Mouse (Mus musculus) lung, postnatal 4 days (tissue): ENCODE measurements around the gene Frs2.

Experiments used
- DNase-seq, 2 experiments: peaks; one replicate each; pipeline ENCODE4 v3.0.0; 2021

Gene Frs2

DNA sequence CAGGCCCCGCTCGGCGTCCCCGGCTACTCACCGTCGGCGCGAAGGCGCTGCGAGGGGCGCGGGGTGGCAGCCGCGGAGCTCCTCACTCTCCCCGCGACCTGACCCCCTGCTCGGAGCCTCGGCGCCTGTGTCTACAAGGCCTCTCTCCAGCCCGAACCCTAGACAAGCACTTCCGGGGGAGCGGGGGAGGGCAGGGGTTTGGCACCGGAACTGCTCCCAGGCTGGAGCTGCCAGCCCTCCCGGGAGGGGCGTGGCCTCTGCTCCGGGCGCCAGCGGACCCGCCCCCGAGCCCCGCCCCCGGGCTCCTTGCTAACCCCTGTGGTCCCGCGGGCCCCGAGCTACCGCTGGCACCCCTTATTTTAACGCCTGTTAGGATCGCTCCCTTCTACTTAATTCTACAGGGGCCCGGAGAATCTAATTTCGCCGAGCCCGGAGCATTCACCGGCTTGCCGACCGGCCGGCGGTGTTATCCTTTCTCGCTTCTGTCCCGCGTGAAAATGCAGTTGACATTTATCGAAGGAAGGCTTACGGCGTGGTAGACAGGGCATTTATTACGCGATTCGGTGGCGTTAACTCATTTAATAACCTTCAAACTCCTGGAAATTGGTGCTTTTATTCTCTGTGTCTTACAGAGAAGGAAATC lies at the start of gene Frs2:
Gene Frs2 (minus strand): TSS at position 174 of the 643 bp plus-strand sequence.
- DNase-seq = peak; percentile 97

DNA sequence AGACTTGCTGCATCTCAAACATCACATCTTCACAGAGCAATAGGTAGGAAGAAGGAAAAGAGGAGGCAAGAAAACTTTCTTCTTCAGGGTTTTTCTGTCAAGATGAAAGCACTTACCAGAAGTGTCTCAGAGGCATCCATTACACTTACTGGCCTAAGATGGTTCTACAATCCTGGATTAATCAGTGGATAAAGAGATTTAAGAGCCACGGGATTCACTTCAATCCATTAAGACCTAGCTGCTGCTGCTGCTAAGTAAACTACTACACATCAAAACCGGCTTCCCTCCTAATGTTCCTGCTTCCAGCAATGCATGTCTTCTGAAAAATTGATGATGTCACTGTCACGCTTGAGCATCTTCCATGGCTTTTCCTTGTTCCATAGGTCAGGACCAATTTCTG lies 48.4 kb upstream of the Frs2 start:
- DNase-seq = no peak

DNA sequence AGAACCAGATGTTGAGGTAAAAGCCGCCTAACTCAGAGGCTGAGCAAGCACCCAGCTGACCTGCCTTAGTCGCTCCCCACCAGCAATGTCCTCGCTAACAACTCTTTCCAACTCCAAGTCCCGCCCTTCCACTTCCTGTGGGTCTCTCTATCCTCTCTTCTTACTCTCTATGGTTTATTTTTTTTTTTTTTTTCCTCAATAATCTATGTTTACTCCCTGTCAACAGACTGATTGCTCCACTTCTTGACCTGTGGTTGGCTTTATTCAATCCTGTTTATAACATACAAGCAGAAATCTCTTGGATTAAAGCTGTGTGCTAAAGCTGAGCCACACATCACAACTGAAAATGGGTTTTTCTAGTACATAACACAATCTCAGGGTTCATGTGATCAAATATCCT lies 47.4 kb upstream of the Frs2 start:
- DNase-seq = no peak

DNA sequence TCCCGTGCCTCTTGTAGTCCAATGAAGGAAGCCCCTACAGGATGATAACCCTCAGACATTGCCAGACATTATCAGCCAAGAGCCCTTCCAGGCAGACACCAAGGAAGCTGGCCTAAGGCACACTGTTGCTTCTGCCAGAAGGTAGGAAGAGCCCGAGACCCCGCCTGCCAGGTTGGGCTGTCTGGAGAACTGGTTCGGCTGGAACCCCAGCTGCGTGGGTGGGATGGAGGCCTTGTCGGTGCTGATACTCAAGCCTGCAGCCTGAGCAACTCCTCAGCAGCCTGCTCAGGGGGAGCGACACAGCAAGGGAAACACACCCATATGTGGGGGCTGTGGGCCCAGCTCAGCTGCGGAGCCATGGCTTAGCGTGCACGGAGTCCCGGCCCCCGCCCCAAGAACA lies 46.7 kb upstream of the Frs2 start:
- DNase-seq = no peak

DNA sequence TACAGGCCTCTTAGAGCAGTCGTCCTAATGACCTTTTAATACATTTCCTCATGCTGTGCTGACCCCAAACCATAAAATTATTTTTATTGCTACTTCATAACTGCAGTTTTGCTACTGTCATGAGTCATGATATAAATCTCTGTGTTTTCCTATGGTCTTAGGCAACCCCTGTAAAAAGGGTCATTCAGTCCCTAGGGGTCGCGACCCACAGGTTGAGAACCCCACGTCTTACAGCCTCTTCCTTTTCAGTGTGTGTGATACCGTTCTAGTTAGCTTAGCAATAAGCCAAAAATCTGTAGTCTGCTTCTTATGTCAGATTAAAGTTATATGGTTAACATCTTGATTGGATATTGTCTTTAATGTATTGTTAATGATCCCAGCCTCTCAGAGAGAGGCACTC lies 45.0 kb upstream of the Frs2 start:
- DNase-seq = no peak

DNA sequence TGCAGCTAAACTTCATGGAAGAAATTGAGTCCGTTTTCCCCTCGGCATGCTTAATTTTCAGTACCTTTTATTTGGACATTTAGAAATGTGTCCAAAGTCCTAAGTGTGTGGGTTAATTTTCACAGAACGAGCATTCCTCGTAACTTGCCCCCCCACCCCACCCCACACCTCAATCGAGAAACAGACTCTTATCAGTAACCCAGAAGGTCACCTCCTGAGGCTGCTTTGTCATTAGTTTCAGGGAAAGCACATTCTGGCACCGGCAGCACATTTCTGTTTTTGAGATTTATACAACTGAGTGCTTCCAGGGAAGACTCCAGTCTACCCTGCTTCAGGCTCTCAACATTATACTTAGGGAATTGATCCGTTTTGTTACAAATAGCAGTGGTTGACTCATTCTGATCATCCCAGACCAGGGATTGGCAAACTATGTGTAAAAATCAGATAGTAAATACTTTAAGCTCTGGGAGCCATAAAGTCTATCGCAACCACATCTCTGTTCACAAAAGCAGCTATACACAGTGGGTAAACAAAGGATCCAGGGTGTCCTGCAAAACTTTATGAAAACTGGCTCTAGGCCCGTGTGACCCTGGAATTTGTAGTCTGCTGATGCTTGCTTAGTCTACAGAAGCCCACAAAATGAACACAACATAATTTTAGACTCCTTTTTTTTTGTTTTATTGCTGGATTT lies 37.2 kb upstream of the Frs2 start:
- no peak for DNase-seq

DNA sequence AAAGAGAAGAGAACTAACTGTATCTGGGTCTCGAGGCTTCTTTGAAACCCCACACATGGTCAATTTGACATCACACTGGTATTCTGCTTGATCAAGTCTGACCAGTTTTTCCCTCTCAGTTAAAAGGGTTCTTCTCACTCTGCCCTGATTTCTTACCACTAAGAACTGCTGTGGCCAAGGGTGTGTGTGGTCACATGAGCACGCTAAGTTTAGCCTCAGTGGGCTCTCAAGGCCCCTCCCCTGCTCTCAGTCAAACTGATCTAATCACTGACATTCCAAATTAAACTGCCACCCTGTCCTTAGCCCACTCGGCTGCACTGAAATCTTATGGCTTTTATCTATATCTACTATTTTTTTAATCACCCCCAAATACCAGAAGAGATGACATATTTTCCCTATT lies 32.8 kb upstream of the Frs2 start:
- no peak for DNase-seq

DNA sequence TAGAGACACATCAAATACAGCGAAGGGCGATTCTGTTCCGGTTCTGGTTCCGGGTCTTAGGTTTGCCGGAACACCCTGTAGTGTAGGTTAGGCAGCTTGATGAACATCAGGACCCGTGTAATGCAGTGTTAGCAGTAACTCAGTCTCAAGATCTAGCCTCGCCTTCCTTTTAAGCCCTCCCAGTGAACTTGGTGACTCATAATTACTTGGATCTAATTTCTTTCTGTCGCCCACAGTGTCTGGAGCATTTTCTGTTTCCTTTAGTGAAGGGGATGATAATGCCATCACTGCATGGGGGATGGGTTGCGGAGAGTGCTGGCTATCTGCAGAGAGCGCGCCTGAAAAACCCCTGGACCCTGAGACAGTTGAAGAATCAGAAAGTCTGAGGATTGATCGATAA lies 26.3 kb upstream of the Frs2 start:
- no peak for DNase-seq

DNA sequence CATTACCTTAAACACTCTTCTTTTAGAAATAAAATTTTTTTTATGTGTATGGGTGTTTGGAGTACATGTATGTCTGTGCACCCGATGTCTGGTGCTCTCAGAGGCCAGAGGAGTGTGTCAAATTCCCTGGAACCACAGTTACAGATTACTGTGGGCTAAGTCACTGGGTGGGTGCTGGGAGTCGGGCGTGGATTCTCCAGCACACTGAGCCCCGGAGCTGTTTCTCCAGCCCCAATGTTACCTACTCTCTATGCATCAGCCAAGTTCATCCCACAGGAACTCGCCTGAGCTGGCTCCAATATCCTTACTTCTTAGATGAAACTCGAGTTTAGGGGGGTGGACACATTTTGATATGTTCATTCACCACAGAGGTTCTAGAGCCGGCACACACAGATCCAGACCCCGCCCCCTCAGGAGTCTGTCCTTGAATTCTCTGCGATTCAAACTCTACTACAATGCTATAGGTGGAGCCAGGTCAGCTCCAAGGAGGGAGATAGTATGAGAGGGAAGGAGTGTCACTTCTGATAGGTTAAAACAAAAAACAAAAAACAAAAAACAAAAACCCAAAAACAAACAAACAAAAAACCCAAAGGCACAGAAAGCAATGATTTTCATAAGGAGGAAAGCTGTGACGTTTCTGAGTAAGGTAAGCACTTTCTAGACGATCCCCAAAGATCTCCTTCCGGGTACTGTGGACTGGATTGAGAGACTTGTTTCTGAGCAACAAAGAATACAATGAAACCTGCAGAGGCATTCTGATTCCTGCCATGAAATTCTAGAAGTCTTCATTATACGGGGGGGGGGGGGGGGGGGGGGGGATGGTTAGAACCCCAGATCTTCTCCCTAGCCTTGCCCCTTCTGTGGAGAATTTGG lies 25.5 kb upstream of the Frs2 start:
- DNase-seq = no peak

DNA sequence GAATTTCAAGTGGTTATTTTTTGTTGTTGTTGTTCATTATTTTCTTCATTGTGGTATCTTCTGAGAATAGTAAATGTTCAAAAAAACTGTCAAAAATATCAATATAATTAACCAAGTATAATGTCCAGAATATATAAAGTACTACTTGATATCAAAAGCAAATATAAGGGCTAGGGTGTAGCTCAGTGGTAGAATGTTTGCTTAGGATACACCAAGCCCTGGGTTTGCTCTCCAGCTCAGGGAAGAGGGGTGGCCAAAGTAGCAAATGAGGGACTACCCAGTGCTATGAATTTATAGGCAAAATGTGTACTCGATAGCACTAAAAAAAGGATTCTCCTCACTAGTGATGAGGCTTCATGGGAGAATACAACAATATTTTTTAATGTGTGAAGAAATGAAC lies 24.8 kb upstream of the Frs2 start:
- no peak for DNase-seq

DNA sequence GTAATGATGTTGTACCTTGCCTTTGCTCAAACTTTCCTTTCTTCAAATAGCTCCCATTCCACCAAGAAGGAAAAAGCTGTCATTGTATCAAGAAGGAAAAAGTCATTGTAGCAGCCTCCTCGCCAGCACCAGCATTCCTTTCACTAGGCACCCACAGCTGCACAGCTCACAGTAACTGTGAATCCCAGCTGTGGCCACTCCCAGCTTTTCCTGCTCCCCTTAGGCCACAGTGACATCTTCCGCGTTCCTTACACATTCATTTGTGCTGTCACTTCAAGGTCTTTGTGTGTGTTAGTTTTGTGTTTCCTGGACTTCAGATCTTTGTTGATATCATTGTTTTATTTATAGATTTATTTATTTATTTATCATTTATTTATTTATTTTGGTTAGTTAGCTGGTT lies 23.7 kb upstream of the Frs2 start:
- DNase-seq = peak; percentile 23 to 66

DNA sequence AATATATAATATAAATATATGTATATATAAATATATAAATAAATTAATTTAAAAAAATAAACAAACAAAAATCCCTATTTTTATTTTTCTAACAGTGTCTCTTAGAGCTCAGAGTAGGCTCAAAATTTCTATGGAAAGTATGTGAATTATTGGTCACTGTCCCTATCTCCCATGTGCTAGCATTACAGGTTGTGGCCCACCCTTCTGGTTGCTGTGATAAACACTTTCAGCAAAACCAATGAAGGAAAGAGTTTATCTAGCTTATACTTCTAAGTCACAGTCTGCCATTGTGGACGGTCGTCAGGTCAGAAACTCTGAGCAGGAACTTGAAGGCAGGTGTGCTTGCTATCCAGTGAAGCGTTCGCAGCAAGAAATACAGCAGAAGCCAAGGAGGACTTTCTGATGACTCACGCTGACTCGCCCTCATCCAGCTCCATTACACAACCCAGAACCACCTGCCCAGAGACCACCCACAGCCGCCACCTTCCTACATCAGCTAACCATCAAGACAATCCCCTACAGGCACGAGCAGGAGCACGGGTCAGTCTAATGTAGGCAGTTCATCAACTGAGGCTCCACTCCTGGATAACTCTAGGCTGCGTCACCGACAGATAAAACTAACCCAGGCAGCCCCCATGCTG lies 18.6 kb upstream of the Frs2 start:
- DNase-seq = no peak

DNA sequence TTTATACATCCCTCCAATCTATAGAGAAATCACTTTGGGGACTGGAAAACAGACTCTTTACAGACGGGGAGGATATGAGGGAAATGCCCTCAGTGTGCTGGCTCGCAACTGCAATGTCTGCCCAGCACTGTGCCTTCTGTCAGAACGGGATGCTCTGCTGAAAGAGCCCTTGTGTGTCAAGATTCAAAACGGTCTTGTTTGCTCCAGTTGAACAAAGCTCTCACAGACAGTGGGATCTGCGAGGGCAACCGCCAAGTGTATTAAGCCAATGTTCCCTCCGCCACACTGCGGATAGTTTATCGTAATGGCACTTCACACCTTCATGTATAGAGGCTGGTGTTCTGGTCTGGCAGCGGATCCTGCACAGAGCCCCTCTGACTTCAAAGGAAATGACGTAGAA lies 14.3 kb upstream of the Frs2 start:
- no peak for DNase-seq

DNA sequence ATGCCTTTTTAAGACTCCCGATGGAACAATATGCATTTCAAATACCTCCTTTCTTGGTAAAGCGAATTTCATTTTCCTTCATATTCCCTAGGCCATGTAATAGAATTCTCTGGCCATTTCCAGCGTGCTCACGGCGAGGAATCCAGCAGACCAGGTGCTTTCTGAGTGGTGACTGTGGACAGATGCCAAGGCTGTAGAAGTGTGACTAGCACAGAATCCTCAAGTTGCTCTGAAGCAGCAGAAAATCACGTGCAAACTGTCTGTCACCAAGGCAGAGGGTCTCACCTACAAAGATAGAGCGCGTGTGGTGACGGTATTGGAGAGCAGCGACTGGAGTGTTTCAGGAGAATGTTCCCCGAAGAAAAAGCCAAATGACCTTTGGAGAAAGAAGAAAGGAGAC lies 11.8 kb upstream of the Frs2 start:
- no peak for DNase-seq

DNA sequence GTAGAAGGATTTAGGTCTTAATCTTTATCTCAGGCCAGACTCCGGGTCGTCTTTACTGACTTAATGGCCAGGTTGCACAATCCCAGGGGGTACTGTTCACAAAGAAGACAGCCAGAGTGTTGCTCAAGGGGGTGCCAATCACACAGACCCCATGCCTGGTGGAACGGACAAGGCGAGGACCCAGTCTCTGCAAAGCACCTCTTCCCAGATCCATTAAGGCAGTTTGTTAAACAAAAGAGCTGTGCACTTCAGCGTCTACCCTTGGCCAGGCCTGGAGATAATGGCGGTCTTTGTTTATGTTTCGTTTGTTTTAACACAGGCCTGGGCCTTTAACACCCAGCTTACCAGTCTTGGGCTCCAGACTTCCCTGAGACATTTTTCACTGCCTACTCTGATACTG lies 3.9 kb upstream of the Frs2 start:
- DNase-seq = no peak

DNA sequence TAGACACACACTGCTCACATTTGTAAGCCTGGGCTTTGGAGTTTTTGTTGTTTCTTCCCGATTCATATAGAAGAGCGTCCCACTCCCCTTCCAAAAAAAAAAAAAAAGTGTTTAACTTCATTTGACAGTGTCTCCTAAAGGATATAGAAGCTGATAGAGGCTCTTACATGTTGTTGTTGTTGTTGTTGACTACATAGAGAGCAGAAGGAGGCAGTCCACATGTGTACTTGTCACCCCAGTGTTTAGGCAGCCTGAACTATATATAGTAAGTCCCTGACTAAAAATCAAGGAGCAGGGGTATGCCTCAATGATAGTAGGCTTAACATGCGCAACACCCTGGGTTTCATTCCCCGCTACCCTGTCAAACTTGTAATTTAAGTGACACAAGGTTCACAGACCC lies 3.3 kb upstream of the Frs2 start:
- no peak for DNase-seq

DNA sequence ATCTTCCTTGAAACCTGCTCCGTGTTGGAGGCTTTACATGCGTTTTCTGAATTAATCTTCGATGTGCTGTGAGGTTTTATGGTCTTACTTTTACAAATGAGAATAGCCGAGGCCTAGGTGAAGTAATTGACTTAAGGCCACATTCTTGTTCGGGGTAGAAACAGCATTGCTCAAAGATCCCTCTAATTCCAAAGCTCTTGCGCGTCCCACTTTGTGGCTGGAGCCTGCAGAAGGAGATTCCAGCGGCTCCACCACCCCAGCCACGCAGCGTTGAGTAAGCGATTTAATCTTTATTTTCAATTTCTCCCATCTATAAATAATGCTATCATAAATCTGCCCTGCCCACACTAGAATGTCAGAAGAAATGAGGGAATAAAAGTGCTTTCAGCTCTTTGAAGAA lies 2.9 kb upstream of the Frs2 start:
- no peak for DNase-seq

DNA sequence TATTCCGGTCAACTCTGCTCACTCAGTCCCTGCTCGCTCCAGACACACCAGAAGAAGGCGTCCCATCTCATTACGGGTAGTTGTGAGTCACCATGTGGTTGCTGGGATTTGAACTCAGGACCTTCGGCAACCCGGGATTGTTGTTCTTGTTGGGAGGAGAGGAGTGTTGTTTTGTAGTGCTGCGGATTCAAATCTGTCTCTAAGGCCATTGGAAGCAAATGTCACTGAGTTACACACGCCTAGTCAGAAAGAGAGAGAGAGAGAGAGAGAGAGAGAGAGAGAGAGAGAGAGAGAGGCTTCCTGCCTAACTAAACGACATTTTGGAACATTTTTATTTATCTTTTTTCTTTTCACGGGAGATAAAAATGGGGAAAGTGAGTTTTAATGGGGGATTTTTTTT lies 2.4 kb upstream of the Frs2 start:
- no peak for DNase-seq

DNA sequence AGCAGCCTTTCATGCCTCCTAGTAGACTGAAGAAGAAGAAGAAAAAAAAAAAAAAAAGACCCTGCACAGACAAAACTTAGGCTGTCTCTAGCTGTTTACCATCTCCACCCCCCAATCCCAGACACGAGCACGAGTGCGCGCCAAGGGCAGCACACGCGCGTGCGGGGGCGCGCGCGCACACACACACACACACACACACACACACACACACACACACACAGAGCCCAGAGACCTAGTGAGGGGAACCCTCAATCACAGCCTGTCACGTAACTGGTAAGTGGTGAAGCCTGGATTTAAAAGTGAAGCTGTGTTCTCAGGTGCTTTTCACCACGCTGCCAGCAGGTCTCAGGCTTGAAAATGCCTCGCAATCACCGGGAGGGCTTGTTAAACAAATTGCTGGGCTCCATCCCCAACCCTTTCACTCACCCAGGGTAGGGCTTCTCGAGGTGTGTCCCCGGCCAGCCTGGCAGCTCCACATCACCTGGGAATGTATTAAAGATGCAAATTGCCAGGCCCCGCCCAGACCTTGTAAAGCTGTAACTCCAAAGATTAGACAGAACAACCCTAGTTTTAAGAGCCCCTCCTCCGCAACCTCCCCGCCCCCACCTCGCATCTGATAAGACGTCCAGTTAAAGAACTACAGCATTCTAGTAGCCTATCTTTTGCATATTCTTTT lies 1.7 kb upstream of the Frs2 start:
- DNase-seq = peak; percentile 37 to 60

DNA sequence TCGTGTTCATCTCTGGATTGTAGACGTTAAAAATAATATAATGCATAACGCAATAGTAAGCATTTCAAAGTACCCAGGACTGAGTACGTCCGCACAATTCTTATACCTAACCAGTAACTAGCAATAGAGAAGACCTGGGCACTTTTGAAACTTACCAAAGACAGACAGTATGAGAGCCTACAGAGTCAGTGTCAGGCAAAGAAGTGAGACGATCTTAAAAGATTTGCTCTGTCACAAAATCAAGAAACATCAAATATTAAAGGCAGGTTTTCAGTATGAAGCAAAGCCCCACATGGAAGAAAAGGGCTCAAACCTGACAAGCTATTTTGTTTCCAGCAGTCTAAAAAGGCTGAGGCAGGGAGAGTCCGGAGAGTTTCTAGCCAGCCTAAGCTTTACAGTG lies 907 bp upstream of the Frs2 start:
- no peak for DNase-seq

DNA sequence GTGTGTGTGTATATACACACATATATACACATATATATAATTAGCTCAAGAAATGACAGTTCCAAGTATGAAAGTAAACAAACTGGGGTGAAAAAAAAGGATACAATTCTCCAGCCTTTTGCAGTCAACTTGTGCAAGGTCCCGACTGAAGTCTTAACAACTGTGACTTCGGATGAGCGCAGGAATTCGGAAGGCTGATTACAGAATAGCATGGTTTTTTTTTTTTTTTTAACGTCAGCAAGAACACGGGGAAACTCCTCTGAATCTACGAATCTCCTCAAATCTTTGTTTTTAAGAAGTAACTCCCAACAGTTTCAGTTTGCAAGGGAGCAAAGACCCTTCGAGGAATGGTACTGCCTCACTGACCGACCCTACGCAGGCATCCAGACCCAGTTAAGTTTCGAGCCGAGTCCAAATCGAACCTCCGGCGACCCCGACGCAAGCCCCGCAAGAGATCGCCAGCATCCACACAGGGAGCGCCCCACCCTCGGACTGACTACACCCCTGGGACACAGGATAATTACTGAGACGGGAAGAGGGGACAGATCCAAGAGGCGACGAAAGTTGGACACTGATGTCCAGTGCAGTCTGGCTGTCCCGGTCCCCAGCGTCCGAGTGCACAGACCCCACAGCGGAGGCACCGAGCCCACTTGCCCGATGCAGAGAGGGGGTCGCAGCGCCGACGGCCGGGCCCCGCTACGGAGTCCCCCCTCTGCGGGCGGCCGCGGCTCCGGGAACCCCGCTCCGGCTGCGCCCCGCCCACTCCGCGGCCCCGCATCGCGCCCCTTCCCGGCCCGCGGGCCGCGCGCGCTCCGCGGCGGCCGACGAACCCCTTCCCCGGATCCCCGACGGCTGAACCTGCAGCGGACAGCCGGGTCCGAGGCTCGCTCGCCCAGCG lies 622 bp downstream of the Frs2 start:
- peak; percentile 44 to 49 for DNase-seq

DNA sequence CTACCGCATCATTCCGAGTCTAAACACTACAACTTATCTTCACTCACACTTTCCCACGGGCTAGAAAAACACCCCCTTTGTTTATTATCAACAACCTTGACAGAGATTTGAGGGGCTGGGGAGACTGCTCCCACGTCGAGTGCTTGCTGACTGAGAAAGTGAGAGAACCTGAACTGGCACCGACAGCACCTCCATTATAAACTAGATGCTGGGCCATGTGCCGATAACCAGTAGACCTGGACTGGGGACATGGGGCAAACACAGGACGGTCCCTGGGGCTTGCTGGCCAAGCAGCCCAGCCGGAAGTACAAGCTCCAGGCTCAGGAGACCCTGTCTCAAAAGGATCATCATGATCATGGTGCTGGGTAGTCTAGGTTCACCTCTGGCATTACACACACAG lies 1.9 kb downstream of the Frs2 start:
- no peak for DNase-seq
